Mouse (Mus musculus) gastrocnemius, adult 2 months (tissue): ENCODE results near the gene Cpa4. TPM values are rescaled to one million over a fixed set of nuclear protein-coding genes. Genes with fewer than 3 reads are reported as not detected.

ENCODE experiments used
- DNase-seq: peaks from one replicate; pipeline ENCODE4 v3.0.0; 2022
- H3K27ac ChIP-seq: fragments of 200-600 bp; 2 replicates; pipeline ENCODE4 v1.8.1; 2022; ENCODE audit warnings: mild to moderate bottlenecking
- H3K4me3 ChIP-seq: fragments of 200-600 bp; 2 replicates; pipeline ENCODE4 v1.8.1; 2022; ENCODE audit warnings: mild to moderate bottlenecking, moderate library complexity
- CTCF ChIP-seq: fragments of 200-600 bp; IDR thresholded peaks from 2 replicates; pipeline ENCODE4 v1.8.1; 2022; ENCODE audit warnings: antibody characterized with exemption, mild to moderate bottlenecking, moderate library complexity
- intact Hi-C: fragments of 180-260 bp; cut with DNase I; formaldehyde crosslinking; loops from one replicate; pipeline ENCODE4 v1.15.1; 2025
- total RNA-seq, 2 experiments: library from RNA; stranded (reverse); gene quantifications; 2 replicates each; pipeline ENCODE4 v1.2.3; 2021

The Cpa4 gene
- total RNA-seq, 2 experiments from 2014 or later: not detected

DNA sequence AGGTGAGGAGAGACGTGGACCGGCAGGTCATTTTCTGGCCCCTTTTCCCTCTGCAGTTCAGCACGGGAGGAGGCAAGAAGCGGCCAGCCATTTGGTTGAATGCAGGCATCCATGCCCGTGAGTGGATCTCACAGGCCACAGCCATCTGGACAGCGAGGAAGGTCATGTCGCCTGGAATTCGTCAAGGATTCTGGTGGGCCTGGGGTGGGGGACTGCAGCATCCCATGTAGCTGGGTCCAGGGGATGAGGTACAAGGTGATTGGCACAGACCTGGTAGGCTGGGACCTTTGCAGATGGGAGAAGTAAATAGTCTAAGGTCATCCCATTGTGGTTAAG is 12.6 kb downstream of the Cpa4 start:
- intact Hi-C loops: no loop called here
- no peak for DNase-seq
- no peak overlapping the region for H3K27ac ChIP-seq
- no peak overlapping the region for H3K4me3 ChIP-seq
- TF ChIP-seq CTCF: no peak

DNA sequence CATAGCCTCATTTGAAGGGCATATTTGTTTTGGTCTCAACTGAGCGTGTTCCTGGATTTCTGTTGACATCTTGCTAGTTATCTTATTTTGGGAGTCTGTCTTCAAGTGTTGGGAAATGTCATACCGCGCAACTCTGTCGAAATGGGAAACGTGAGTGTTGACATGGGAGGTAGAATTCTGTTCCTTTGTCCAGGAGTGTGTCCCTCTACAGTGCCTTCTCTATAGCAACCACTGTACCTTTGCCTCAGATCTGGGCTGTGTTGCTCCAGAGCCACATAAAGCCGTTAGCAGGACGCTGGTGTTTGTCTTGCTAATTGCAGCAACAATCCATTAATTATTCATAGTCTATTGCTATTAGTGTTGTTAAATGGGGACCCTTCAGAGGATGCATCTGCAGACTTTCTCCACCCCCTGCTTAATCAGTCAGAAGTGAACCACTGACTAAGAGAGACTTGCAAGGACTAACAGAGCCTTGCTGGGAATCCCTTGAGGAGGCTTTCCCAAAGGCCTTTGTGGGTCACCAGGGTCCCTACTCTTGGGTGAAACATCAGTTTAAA is 18.8 kb downstream of the Cpa4 start:
- no peak for TF ChIP-seq CTCF
- H3K27ac ChIP-seq: no peak overlapping the region
- H3K4me3 ChIP-seq: no peak overlapping the region
- intact Hi-C loops: no loop called here
- no peak for DNase-seq

DNA sequence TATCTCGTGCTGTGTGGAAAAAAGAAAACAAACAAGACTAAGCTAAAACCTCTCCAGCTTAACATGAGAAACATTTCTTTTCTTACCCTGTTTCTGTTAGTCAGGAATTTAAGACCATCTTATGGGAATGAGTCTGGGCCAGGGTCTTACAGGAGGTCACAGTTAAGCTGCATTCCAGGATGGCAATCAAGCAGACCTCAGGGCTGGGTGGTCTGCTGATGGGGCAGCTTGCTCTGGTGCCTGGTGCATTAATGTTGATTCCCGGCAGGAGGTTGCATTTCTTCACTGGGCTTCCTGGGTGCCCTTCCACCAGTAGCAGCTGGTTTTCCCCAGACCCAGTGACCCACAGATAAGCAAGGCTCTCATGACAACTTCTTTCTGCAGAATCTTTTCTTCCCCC is 21.6 kb downstream of the Cpa4 start:
- DNase-seq: no peak
- Histone ChIP-seq H3K27ac (no peak overlapping the region), H3K4me3 (no peak overlapping the region)
- intact Hi-C loops: no loop called here
- TF ChIP-seq CTCF: no peak

- intact Hi-C loops: no loop called here
- no peak for TF ChIP-seq CTCF
- no peak for DNase-seq
- Histone ChIP-seq H3K4me3 (no peak overlapping the region), H3K27ac (no peak overlapping the region)
Measured at GRCm38 (mm10) chr6:30591851-30592404, 23.8 kb downstream of the Cpa4 start.

DNA sequence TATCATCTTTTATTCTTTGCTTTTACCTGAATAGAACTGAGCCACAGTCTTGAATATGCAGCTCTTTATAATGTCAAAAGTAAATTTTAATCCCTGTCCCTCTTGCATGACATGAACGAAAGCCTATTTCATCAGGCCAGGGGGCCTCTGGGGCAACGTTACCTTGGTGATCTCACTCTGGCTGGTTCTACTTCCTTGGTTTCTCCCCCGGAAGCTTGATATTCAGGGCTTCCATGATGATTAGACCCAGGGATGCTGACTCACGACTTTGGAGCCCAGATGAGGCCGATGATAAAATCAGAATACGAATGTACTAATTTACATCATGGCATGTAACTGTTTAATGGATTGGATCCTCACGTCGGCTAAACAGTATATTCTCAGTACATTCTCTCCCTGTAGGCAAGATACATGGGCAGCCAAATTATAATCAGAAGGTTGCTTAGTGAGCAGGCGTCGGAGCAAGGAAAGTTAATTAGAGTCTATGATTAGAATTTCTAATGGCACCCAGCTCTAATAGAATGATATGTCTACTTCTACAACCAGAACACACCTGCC is 24.3 kb downstream of the Cpa4 start:
- intact Hi-C loops: no loop called here
- Histone ChIP-seq H3K27ac (no peak overlapping the region), H3K4me3 (no peak overlapping the region)
- no peak for DNase-seq
- TF ChIP-seq CTCF: no peak

GRCm38 (mm10) chr6:30594364-30594763 is 26.2 kb downstream of the Cpa4 start:
- DNase-seq: no peak
- intact Hi-C loops: no loop called here

DNA sequence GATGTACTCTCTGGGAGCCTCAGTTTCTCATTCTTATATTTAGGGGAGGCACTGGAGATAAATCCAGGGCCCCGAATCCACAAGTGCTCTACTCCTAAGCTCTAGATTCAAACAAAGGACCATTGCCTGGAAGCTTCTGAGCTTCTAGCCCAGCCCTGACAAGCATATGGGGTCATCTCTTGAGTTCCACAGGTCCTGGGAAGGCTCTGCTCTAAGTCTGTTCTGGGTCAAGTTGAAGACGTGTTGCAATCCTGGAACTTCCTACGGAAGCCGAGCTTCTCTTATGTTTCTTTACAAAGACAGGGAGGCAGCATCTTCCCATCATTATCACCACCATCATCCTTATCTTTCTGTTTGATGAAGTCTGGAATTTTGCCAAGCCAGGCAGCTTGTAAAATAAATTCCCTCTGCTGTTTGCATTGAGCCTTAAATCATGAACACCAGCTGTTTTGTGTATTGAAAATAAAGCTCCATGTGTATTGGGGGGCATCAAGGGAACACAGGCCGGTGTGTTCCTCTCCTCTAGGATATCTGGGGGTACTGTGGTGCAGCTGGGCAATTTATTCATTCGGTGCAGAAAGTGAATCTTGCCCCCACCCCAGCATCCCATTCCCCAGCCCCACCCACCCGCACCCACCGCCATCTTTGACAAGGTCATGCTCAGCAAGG is 28.2 kb downstream of the Cpa4 start:
- no peak for TF ChIP-seq CTCF

More at GRCm38 (mm10) chr6:30594364-30594763, 26.2 kb downstream of the Cpa4 start:
- no peak for TF ChIP-seq CTCF
- Histone ChIP-seq H3K27ac (no peak overlapping the region), H3K4me3 (no peak overlapping the region)

GRCm38 (mm10) chr6:30600033-30600432 is 31.9 kb downstream of the Cpa4 start:
- intact Hi-C loops: no loop called here
- H3K4me3 ChIP-seq: no peak overlapping the region
- DNase-seq: no peak
- no peak overlapping the region for H3K27ac ChIP-seq
- TF ChIP-seq CTCF: no peak

More for the DNA sequence above, 28.2 kb downstream of the Cpa4 start:
- intact Hi-C loops: no loop called here
- Histone ChIP-seq H3K4me3 (no peak overlapping the region), H3K27ac (no peak overlapping the region)
- DNase-seq: no peak

DNA sequence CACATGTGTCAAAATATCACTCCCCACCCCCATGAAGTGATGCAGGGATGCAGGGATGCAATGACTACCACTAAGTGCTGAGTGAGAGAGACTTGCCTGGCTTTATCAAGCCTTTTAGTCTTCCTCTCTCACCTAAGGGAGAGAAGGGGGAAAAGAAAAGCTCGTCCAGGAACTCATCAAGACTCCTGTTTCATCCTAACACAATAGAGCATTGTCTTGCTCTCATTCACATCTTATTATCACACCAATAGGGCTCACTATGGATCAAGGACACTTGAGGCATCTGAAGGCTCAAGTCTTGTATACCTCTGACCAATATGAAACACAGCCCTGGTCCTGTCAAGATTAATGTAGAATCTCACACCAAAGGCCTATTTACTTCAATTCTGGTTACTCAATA is 32.8 kb downstream of the Cpa4 start:
- Histone ChIP-seq H3K27ac (no peak overlapping the region), H3K4me3 (no peak overlapping the region)
- no peak for TF ChIP-seq CTCF
- intact Hi-C loops: no loop called here
- DNase-seq: no peak

DNA sequence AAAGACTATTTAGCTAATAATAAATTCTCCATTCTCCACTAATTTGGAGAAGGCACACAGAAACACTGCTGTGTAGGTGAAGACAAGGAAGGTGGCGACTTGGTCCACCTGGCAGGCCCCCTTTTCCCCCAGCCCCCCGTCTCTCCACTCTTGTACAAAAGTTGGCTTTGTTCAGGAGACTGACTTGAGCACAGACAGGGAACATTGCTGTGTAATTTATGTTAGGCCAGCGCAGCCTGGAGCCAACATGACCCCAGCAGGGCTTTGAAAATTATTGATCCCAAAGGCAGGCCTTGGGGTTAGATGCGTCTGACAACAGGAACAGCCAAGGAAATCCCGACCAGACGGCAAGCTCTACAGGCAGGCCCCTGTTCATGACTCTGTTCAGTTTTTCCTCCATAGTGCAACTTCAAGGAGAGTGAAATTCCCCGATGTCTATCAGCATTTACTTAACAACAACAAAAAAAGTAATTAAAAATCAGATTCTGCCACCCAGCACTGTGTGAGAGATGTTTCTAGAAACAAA is 36.2 kb downstream of the Cpa4 start:
- intact Hi-C loops: no loop called here
- H3K4me3 ChIP-seq: no peak overlapping the region
- no peak overlapping the region for H3K27ac ChIP-seq
- TF ChIP-seq CTCF: no peak
- DNase-seq: no peak

DNA sequence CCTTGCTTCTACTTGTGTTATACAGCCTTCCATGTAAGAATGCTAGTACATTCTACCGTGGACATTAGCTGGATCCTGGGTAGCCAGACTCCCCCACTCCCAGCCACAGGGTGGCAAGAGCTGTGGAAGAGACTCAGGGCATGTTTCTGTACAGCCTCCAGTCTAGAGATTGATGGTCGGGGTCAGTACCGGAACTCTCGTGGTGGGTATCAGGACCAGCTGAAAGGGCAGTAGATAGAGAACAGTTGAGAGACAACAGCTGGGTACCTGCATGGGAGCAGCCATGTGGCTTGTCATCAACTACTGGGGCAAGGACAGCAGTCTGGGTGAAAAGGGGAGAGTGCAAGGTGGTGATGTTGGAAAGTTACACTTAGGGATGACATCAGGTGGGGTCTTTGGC is 36.9 kb downstream of the Cpa4 start:
- intact Hi-C loops: no loop called here
- H3K27ac ChIP-seq: no peak overlapping the region
- no peak for DNase-seq
- no peak overlapping the region for H3K4me3 ChIP-seq
- no peak for TF ChIP-seq CTCF

DNA sequence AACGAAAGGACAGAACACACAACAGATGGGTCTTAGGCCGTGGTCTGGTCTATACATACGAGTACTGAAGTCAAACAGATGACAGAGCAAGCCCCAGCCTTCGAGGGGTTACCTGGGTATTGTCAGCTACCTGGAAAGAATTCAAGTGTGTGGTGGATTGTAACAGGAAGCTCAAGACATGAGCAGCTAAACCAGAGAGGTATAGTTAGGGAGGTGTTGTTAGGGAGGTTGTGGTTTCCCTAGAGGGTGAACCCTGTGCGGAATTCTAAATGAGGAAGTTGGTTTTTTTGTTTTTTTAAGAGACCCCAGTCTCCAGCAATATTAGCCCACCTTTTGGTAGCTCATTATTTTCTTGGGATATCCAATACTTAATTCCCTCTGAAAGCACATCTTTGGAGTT is 37.5 kb downstream of the Cpa4 start:
- Histone ChIP-seq H3K4me3 (no peak overlapping the region), H3K27ac (no peak overlapping the region)
- intact Hi-C loops: no loop called here
- DNase-seq: no peak
- TF ChIP-seq CTCF: no peak

DNA sequence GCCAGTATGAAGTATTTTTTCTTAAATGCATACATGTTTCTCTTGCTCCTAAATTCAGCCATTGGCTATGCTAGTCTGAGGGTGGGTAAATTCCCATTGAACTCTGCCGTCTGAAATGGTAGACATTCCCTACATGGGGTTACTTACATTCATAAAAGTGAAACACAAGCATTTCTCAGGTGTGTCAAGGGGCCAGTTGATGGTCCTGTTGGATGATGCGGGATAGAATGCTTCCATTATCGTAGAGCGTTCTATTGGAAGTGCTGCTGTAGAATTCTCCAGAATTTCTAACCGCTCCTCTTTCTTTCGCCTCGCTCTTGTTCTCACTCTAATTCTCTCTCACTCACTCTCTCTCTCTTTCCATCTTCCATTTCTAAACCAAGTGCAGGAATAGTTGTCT is 42.5 kb downstream of the Cpa4 start, which contains the start of gene Cpa5:
Gene Cpa5, plus strand, starts transcription at position 301 of the 400 bp plus-strand sequence.
- H3K27ac ChIP-seq: no peak within 1 kb of the TSS
- TF ChIP-seq CTCF: no peak
- DNase-seq: no peak
- no peak within 1 kb of the TSS for H3K4me3 ChIP-seq
- intact Hi-C loops: no loop called here
